Comparison of ENCODE assay signal across 29 mouse cellular contexts in genomic region chr15:91263926-91264325, GRCm38 (mm10).
"Had no signal": no experiment of that assay in that cellular context is flagged by ENCODE, and none has a peak within 500 bp of the region (broad histone marks: within the 10 kb centered on the region; RNA-seq: fewer than 3 reads in every experiment).

No protein-coding gene starts in this region.

- H3K9me3 ChIP-seq: heart, embryonic 13.5 days; heart, embryonic 15.5 days; hindbrain, embryonic 10.5 days; hindbrain, embryonic 12.5 days; intestine, embryonic 15.5 days; kidney, embryonic 15.5 days; limb, embryonic 12.5 days; liver, embryonic 13.5 days; liver, embryonic 15.5 days had no signal

- H3K27ac ChIP-seq: gastrocnemius, adult 2 months; heart, adult 2 months; heart, embryonic 13.5 days; heart, embryonic 15.5 days; hindbrain, embryonic 10.5 days; hindbrain, embryonic 12.5 days; hindbrain, embryonic 14.5 days; intestine, embryonic 15.5 days; kidney, embryonic 15.5 days; kidney, postnatal 0 days; limb, embryonic 12.5 days; liver, embryonic 13.5 days; liver, embryonic 15.5 days had no signal

- ATAC-seq: hindbrain, embryonic 16.5 days; inflammation-experienced regulatory T-cells, adult 6 months; intestine, embryonic 15.5 days; liver, postnatal 0 days had no signal

- H3K4me1 ChIP-seq: heart, embryonic 13.5 days; heart, embryonic 15.5 days; hindbrain, embryonic 10.5 days; hindbrain, embryonic 12.5 days; intestine, embryonic 15.5 days; kidney, embryonic 15.5 days; limb, embryonic 12.5 days had no signal

- DNase-seq: gastrocnemius, adult 2 months; gastrocnemius, postnatal 10 days; gastrocnemius, postnatal 25 days; heart, adult 2 months; heart, postnatal 14 days; heart, postnatal 4 days; kidney, adult 11 months; kidney, adult 2 months; kidney, adult 9 months; kidney, postnatal 14 days; kidney, postnatal 36 days; layer of hippocampus, adult 9-11 months; layer of hippocampus, postnatal 36 days; left cerebral cortex, postnatal 4 days; liver; liver, embryonic 13.5 days; liver, postnatal 0 days had no signal

- H3K9ac ChIP-seq: heart, embryonic 13.5 days; heart, embryonic 15.5 days; hindbrain, embryonic 12.5 days; hindbrain, embryonic 14.5 days; intestine, embryonic 15.5 days; kidney, embryonic 15.5 days; limb, embryonic 12.5 days; liver, embryonic 13.5 days; liver, embryonic 15.5 days; liver, postnatal 0 days had no signal

- H3K36me3 ChIP-seq: heart, embryonic 13.5 days; heart, embryonic 15.5 days; hindbrain, embryonic 10.5 days; hindbrain, embryonic 12.5 days; intestine, embryonic 15.5 days; kidney, embryonic 15.5 days; limb, embryonic 12.5 days; liver, embryonic 13.5 days; liver, embryonic 15.5 days had no signal

- H3K4me3 ChIP-seq: gastrocnemius, adult 2 months; heart, adult 2 months; heart, embryonic 13.5 days; heart, embryonic 15.5 days; hindbrain, embryonic 10.5 days; hindbrain, embryonic 12.5 days; intestine, embryonic 15.5 days; kidney, embryonic 15.5 days; limb, embryonic 12.5 days; liver, embryonic 13.5 days; liver, embryonic 15.5 days had no signal

- H3K27me3 ChIP-seq: heart, embryonic 13.5 days; heart, embryonic 15.5 days; hindbrain, embryonic 12.5 days; intestine, embryonic 15.5 days; kidney, embryonic 15.5 days; limb, embryonic 12.5 days; liver, embryonic 13.5 days; liver, embryonic 15.5 days had no signal
